Mouse (Mus musculus) gonadal fat pad, adult 2 months (tissue): ENCODE data around the gene Thop1. TPM values are rescaled to one million over a fixed set of nuclear protein-coding genes. Genes with fewer than 3 reads are reported as not detected.

Experiments
- DNase-seq: peaks from one replicate; pipeline ENCODE4 v3.0.0-alpha.2; 2012; ENCODE audit warnings: low read depth
- polyA plus RNA-seq: library from polyadenylated mRNA; depleted of rRNA; stranded (reverse); fragments of >200 nt; gene quantifications from 2 replicates; pipeline ENCODE4 v1.2.3, GENCODE M21; 2012; rRNA removed

Gene Thop1
- polyA plus RNA-seq, 1 experiment: 35.0 TPM

DNA sequence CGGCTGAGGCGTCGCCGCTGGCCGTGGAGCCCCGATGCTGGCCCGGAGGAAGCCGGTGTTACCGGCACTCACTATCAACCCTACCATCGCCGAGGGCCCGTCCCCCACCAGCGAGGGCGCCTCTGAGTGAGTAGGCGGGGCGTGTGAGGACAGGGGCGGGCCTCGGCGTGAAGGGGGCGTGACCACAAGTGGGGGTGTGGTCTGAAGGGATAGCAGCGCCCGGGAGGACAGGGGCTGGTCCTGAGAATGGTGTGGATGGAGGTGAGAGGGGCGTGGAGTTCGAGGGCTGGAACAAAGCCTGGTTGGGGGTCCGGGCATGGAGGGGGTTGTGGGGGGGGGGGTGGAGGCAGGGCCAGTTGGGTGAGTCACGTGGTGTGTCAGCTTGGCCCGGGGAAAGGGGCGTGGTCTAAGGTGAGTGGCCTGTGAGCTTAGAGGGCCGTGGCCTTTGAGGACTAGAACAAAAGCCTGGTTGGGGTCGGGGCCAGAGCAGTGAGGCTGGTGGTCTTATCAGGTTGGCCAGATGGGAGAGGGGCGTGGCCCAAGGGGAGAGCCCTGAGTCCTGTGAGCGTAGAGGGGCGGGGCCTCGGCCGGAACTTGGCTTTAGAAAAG is 36.4 kb downstream of the Thop1 start:
- DNase-seq: no peak

DNA sequence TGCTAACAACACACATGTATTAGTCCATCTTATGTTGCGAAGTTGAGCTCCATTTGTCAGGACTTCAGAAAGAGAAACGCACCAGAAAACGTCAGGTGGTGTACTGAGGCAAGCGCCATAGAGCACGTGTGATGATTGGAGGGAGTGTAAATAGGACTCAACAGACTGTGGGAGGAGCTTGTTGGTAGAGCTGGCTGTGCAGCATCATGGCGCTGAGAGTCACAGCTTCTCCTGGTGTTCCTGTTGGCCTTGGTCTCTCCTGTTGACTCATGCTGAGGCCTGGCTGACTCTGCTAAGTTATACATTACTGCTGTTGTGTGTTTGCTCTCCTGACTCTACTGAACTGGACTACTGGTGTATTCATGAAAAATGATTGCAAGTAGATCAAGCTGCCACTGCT is 43.1 kb downstream of the Thop1 start:
- no peak for DNase-seq

DNA sequence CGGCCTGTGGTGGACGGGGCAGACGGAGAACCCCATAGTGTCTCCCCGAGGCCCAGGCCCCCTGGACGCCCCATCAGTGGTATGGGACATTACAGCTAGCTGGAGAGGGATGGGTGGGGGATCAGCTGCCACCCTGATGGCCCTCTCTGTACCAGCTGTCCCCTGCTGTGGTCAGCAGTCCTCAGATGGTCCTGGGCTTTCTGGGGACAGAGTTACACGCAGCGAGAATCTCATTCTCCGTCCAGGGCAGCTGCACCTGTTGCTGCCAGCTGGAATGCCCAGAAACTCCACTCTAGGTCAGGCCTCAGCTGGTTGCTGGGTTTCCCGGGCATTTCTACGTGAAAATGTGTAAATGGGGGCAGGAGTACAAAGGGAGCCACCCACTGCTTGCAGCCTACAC is 49.8 kb downstream of the Thop1 start:
- no peak for DNase-seq

DNA sequence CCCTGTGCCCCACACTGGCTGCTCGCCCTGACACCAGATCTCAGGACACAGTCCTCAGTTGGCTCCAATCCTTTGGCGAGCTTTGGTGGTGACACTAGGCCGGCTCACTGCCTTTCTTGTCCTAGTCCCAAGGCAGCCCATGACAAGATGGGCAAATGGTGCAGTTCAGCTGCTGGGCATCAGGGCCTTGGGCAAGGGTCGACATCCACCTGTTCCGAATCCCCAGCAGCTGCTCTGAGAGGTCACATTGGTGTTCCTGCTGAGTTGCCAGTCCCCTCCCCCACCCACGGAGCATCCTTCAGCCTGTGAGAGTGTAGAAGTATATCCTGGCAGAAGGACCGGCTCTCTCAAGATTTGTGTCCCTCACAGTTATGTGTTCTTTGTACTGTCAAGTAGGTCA is 50.8 kb downstream of the Thop1 start:
- no peak for DNase-seq

DNA sequence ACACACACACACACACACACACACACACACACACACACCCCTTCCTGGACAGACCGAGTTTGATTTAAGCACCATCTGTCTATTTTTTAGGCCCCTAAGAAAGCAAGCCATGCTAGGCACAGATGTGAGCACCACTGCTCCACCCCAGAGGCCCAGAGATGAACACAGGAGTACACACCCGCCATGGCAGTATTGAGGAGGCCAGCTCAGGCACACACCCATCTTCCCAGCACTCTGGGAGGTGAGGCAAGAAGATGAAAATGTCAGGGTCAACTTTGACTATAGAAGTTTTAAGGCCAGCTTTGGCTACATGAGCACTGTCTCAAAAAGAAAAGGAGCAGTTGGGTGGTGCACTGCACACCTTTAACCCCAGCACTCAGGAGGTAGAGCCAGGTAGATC is 53.1 kb downstream of the Thop1 start:
- DNase-seq: no peak

DNA sequence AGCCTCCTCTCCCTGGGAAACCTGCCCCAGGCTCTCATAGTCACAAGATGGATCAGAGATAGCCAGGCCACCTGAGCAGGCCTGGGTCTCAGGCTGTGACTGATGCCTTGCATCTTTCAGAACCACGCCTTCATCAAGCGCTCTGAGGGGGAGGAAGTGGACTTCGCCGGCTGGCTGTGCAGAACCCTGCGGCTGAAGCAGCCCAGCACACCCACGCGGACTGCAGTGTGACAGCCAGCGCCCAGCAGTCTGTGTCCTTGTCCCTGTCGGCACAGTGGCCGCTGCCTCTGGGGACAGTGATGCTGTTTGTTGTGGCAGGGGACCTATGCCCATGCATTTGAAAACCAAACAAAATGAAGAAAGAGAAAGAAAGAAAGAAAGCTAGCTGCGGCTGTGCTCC is 53.7 kb downstream of the Thop1 start:
- DNase-seq: no peak

Other genes starting within 250 kb of the Thop1 start
- 628 and 915 TPM in 2 replicates for gene Oaz1, start 243.4 kb upstream of the Thop1 start, polyA plus RNA-seq
- 0.04 TPM in 1 of 2 replicates, not detected in the other for gene Lingo3, start 226.0 kb upstream of the Thop1 start, polyA plus RNA-seq
- gene Lsm7, start 214.8 kb upstream of the Thop1 start, polyA plus RNA-seq: 80.4 and 114 TPM in 2 replicates
- 67.4 and 71.5 TPM in 2 replicates for gene Sppl2b, start 214.8 kb upstream of the Thop1 start, polyA plus RNA-seq
- gene Tmprss9, start 198.2 kb upstream of the Thop1 start, polyA plus RNA-seq: 0.12 and 0.13 TPM in 2 replicates
- gene Timm13, start 169.1 kb upstream of the Thop1 start, polyA plus RNA-seq: 137 and 184 TPM in 2 replicates
- gene Lmnb2, start 151.8 kb upstream of the Thop1 start, polyA plus RNA-seq: 12.9 and 14.1 TPM in 2 replicates
- 14.7 and 15.3 TPM in 2 replicates for gene Gadd45b, start 140.0 kb upstream of the Thop1 start, polyA plus RNA-seq
- 5.9 and 6.3 TPM in 2 replicates for gene Gng7, start 55.1 kb upstream of the Thop1 start, polyA plus RNA-seq
- not detected in 2 replicates for gene Diras1, start 44.4 kb upstream of the Thop1 start, polyA plus RNA-seq
- gene Slc39a3, start 32.6 kb upstream of the Thop1 start, polyA plus RNA-seq: 31.0 and 34.3 TPM in 2 replicates
- 197 and 235 TPM in 2 replicates for gene Sgta, start 9.9 kb upstream of the Thop1 start, polyA plus RNA-seq
- gene Creb3l3, start 28.8 kb downstream of the Thop1 start, polyA plus RNA-seq: 0.41 and 0.61 TPM in 2 replicates
- 132 and 176 TPM in 2 replicates for gene Map2k2, start 35.9 kb downstream of the Thop1 start, polyA plus RNA-seq
- 30.0 and 49.1 TPM in 2 replicates for gene Zbtb7a, start 65.2 kb downstream of the Thop1 start, polyA plus RNA-seq
- 31.5 and 32.8 TPM in 2 replicates for gene Pias4, start 97.9 kb downstream of the Thop1 start, polyA plus RNA-seq
- 1,971 and 2,241 TPM in 2 replicates for gene Eef2, start 106.6 kb downstream of the Thop1 start, polyA plus RNA-seq
- 76.3 and 81.7 TPM in 2 replicates for gene Dapk3, start 113.0 kb downstream of the Thop1 start, polyA plus RNA-seq
- gene 4930442H23Rik, start 113.8 kb downstream of the Thop1 start, polyA plus RNA-seq: not detected in 2 replicates
- not detected in 2 replicates for gene Nmrk2, start 132.0 kb downstream of the Thop1 start, polyA plus RNA-seq
- gene Atcay, start 160.8 kb downstream of the Thop1 start, polyA plus RNA-seq: 0.03 TPM in 1 of 2 replicates, not detected in the other
- gene Zfr2, start 163.1 kb downstream of the Thop1 start, polyA plus RNA-seq: 17.9 and 20.9 TPM in 2 replicates
- gene Matk, start 182.9 kb downstream of the Thop1 start, polyA plus RNA-seq: 3.1 and 4.7 TPM in 2 replicates
- 65.7 and 72.8 TPM in 2 replicates for gene Mrpl54, start 196.9 kb downstream of the Thop1 start, polyA plus RNA-seq
- gene Apba3, start 196.9 kb downstream of the Thop1 start, polyA plus RNA-seq: 61.1 and 77.4 TPM in 2 replicates
- gene Tjp3, start 221.5 kb downstream of the Thop1 start, polyA plus RNA-seq: 21.4 and 29.9 TPM in 2 replicates
- gene Pip5k1c, start 222.9 kb downstream of the Thop1 start, polyA plus RNA-seq: 57.9 and 58.4 TPM in 2 replicates